Mouse (Mus musculus) myocyte (in vitro differentiated cells): ENCODE measurements around the gene Obp2b. TPM values are rescaled to one million over a fixed set of nuclear protein-coding genes. Genes with fewer than 3 reads are reported as not detected.

Experiments
- H3K27me3 ChIP-seq: one replicate; pipeline ENCODE4 v1.6.1; 2011; ENCODE audit not compliant: control insufficient read depth, insufficient read depth, insufficient read length
- H3K36me3 ChIP-seq: one replicate; pipeline ENCODE4 v1.6.1; 2011; ENCODE audit not compliant: control insufficient read depth, insufficient read depth
- H3K4me2 ChIP-seq: one replicate; pipeline ENCODE4 v1.6.1; 2011; ENCODE audit warnings: low read depth, control low read depth
- H3K4me3 ChIP-seq: one replicate; pipeline ENCODE4 v1.5.1; 2011; ENCODE audit warnings: mild to moderate bottlenecking, control low read depth, moderate library complexity
- H3K79me2 ChIP-seq: one replicate; pipeline ENCODE4 v1.6.1; 2011; ENCODE audit not compliant: control insufficient read depth, insufficient read depth
- H3ac ChIP-seq: one replicate; pipeline ENCODE4 v1.6.1; 2011; ENCODE audit not compliant: control insufficient read depth, insufficient read length
- CEBPB ChIP-seq: IDR thresholded peaks from 2 replicates; pipeline ENCODE4 v1.6.1; 2011; ENCODE audit warnings: mild to moderate bottlenecking, moderate library complexity; ENCODE audit not compliant: poor library complexity, insufficient read depth, severe bottlenecking
- E2F4 ChIP-seq: IDR thresholded peaks from one replicate; pipeline ENCODE4 v1.6.1; 2011; ENCODE audit warnings: mild to moderate bottlenecking, control low read depth, moderate library complexity; ENCODE audit not compliant: insufficient read depth
- MAX ChIP-seq: IDR thresholded peaks from one replicate; pipeline ENCODE4 v1.6.1; 2011; ENCODE audit warnings: low read depth, mild to moderate bottlenecking, control low read depth
- MYOD1 ChIP-seq, 3 experiments: IDR thresholded peaks; one replicate each; pipeline ENCODE4 v1.6.1; 2011; ENCODE audit warnings: control low read depth in 2 of 3, low read depth in 2 of 3, mild to moderate bottlenecking in 2 of 3, moderate library complexity in 1 of 3; ENCODE audit not compliant: insufficient read length in 2 of 3, control insufficient read depth in 1 of 3
- MYOG ChIP-seq, 3 experiments: IDR thresholded peaks; one replicate each; pipeline ENCODE4 v1.6.1; 2011; ENCODE audit warnings: control low read depth in 2 of 3, low read depth in 2 of 3, mild to moderate bottlenecking in 2 of 3; ENCODE audit not compliant: insufficient read length in 2 of 3, control insufficient read depth in 1 of 3, insufficient read depth in 1 of 3
- POLR2A ChIP-seq: IDR thresholded peaks from one replicate; pipeline ENCODE4 v1.6.1; 2011; ENCODE audit warnings: low read depth, mild to moderate bottlenecking, control low read depth, moderate library complexity; ENCODE audit not compliant: insufficient read length
- POLR2AphosphoS2 ChIP-seq: IDR thresholded peaks from one replicate; pipeline ENCODE4 v1.6.1; 2011; ENCODE audit warnings: low read depth, control low read depth; ENCODE audit not compliant: insufficient read length
- REST ChIP-seq: IDR thresholded peaks from one replicate; pipeline ENCODE4 v1.6.1; 2011; ENCODE audit warnings: mild to moderate bottlenecking, control low read depth, moderate library complexity; ENCODE audit not compliant: insufficient read depth, insufficient read length
- SRF ChIP-seq: IDR thresholded peaks from one replicate; pipeline ENCODE4 v1.6.1; 2011; ENCODE audit warnings: low read depth; ENCODE audit not compliant: control insufficient read depth, insufficient read length
- TCF12 ChIP-seq: IDR thresholded peaks from one replicate; pipeline ENCODE4 v1.6.1; 2011; ENCODE audit warnings: mild to moderate bottlenecking, control low read depth; ENCODE audit not compliant: poor library complexity, insufficient read depth, severe bottlenecking
- TCF3 ChIP-seq: IDR thresholded peaks from one replicate; pipeline ENCODE4 v1.6.1; 2011; ENCODE audit warnings: low read depth, control low read depth; ENCODE audit not compliant: insufficient read length
- USF1 ChIP-seq: IDR thresholded peaks from one replicate; pipeline ENCODE4 v1.6.1; 2011; ENCODE audit warnings: low read depth, mild to moderate bottlenecking, control low read depth, moderate library complexity
- polyA plus RNA-seq: library from polyadenylated mRNA; unstranded; fragments of >200 nt; fragmentation: generic; extraction: Trizol; gene quantifications from one replicate; pipeline ENCODE4 v1.2.1, GENCODE M21; 2012; ENCODE audit warnings: missing spikeins

Gene Obp2b
- polyA plus RNA-seq, 1 experiment = not detected

GRCm38 (mm10) chr2:25717222-25717621 is 19.6 kb upstream of the Obp2b start:
- no peak for TF ChIP-seq USF1
- no peak for TF ChIP-seq SRF
- TF ChIP-seq MYOG (IDR thresholded peaks at IDR 0.05; ENCODE audit: control insufficient read depth in 1 of 3, insufficient read depth in 1 of 3, insufficient read length in 2 of 3, low read depth in 2 of 3) = no peak
- no peak for TF ChIP-seq POLR2A
- TF ChIP-seq TCF12 = no peak
- TF ChIP-seq MAX = no peak
- TF ChIP-seq POLR2AphosphoS2 = no peak
- no peak for TF ChIP-seq CEBPB
- TF ChIP-seq REST = no peak
- TF ChIP-seq MYOD1 (IDR thresholded peaks at IDR 0.05; ENCODE audit: control insufficient read depth in 1 of 3, insufficient read length in 2 of 3, low read depth in 2 of 3) = no peak
- no peak for TF ChIP-seq E2F4
- no peak for TF ChIP-seq TCF3
- peaks cover 21% of the 10 kb centered on the region for H3K27me3 ChIP-seq
- no peak overlapping the region for H3K4me2 ChIP-seq
- no peak overlapping the region for H3ac ChIP-seq
- H3K36me3 ChIP-seq = no peaks in the 10 kb centered on the region
- H3K4me3 ChIP-seq = no peak overlapping the region
- no peaks in the 10 kb centered on the region for H3K79me2 ChIP-seq

GRCm38 (mm10) chr2:25733199-25733930 is 3.4 kb upstream of the Obp2b start:
- no peak for TF ChIP-seq REST
- no peak for TF ChIP-seq E2F4
- no peak for TF ChIP-seq SRF
- no peak for TF ChIP-seq POLR2AphosphoS2
- no peak for TF ChIP-seq MYOG (IDR thresholded peaks at IDR 0.05; ENCODE audit: control insufficient read depth in 1 of 3, insufficient read depth in 1 of 3, insufficient read length in 2 of 3, low read depth in 2 of 3)
- TF ChIP-seq POLR2A = no peak
- H3K79me2 ChIP-seq = no peaks in the 10 kb centered on the region

GRCm38 (mm10) chr2:25741671-25742070 is 4.9 kb downstream of the Obp2b start:
- TF ChIP-seq USF1 (no peak), TCF3 (no peak), POLR2AphosphoS2 (no peak), REST (no peak), TCF12 (no peak), E2F4 (no peak), MYOD1 (IDR thresholded peaks at IDR 0.05; ENCODE audit: control insufficient read depth in 1 of 3, insufficient read length in 2 of 3, low read depth in 2 of 3) (no peak), POLR2A (no peak)
- no peak overlapping the region for H3K4me3 ChIP-seq
- H3K79me2 ChIP-seq = no peaks in the 10 kb centered on the region

More at GRCm38 (mm10) chr2:25733199-25733930, 3.4 kb upstream of the Obp2b start:
- Histone ChIP-seq H3K4me3 (no peak overlapping the region), H3K36me3 (no peaks in the 10 kb centered on the region), H3K4me2 (no peak overlapping the region), H3ac (no peak overlapping the region), H3K27me3 (peaks cover 8% of the 10 kb centered on the region)

GRCm38 (mm10) chr2:25754201-25754600 is 17.4 kb downstream of the Obp2b start:
- Histone ChIP-seq H3ac (no peak overlapping the region), H3K36me3 (no peaks in the 10 kb centered on the region), H3K79me2 (no peaks in the 10 kb centered on the region), H3K27me3 (no peaks in the 10 kb centered on the region), H3K4me3 (no peak overlapping the region), H3K4me2 (no peak overlapping the region)
- TF ChIP-seq MAX = no peak
- no peak for TF ChIP-seq MYOG (IDR thresholded peaks at IDR 0.05; ENCODE audit: control insufficient read depth in 1 of 3, insufficient read depth in 1 of 3, insufficient read length in 2 of 3, low read depth in 2 of 3)
- no peak for TF ChIP-seq POLR2AphosphoS2
- no peak for TF ChIP-seq E2F4
- no peak for TF ChIP-seq MYOD1 (IDR thresholded peaks at IDR 0.05; ENCODE audit: control insufficient read depth in 1 of 3, insufficient read length in 2 of 3, low read depth in 2 of 3)
- TF ChIP-seq USF1 = no peak
- TF ChIP-seq CEBPB = no peak
- TF ChIP-seq TCF12 = no peak
- no peak for TF ChIP-seq REST
- TF ChIP-seq POLR2A = no peak
- TF ChIP-seq TCF3 = no peak

More at GRCm38 (mm10) chr2:25741671-25742070, 4.9 kb downstream of the Obp2b start:
- H3K36me3 ChIP-seq = no peaks in the 10 kb centered on the region
- no peak overlapping the region for H3K4me2 ChIP-seq
- no peak overlapping the region for H3ac ChIP-seq
- H3K27me3 ChIP-seq = peaks cover 6% of the 10 kb centered on the region

- Histone ChIP-seq H3K27me3 (peaks cover 23% of the 10 kb centered on the region), H3K79me2 (no peaks in the 10 kb centered on the region), H3K4me2 (no peak overlapping the region), H3ac (no peak overlapping the region), H3K4me3 (no peak overlapping the region), H3K36me3 (no peaks in the 10 kb centered on the region)
- TF ChIP-seq POLR2AphosphoS2 (no peak), MYOD1 (IDR thresholded peaks at IDR 0.05; ENCODE audit: control insufficient read depth in 1 of 3, insufficient read length in 2 of 3, low read depth in 2 of 3) (no peak), SRF (no peak), CEBPB (no peak), MYOG (IDR thresholded peaks at IDR 0.05; ENCODE audit: control insufficient read depth in 1 of 3, insufficient read depth in 1 of 3, insufficient read length in 2 of 3, low read depth in 2 of 3) (no peak), REST (no peak), TCF12 (no peak), MAX (no peak), POLR2A (no peak), E2F4 (no peak), USF1 (no peak)
These were observed 21.3 kb downstream of the Obp2b start for GRCm38 (mm10) chr2:25758064-25758625.
